Mouse (Mus musculus): ENCODE results near the gene Zbtb48. TPM values are rescaled to one million over a fixed set of nuclear protein-coding genes. Genes with fewer than 3 reads are reported as not detected.

The Zbtb48 gene
- total RNA-seq, 2 experiments from 2014 or later: 2.5 TPM

- DNase-seq: no peak
Measured at GRCm38 (mm10) chr4:152029997-152030396, 2.5 kb upstream of the Zbtb48 start.

- no peak for DNase-seq
Measured at GRCm38 (mm10) chr4:152029087-152029486, 1.6 kb upstream of the Zbtb48 start.

DNA sequence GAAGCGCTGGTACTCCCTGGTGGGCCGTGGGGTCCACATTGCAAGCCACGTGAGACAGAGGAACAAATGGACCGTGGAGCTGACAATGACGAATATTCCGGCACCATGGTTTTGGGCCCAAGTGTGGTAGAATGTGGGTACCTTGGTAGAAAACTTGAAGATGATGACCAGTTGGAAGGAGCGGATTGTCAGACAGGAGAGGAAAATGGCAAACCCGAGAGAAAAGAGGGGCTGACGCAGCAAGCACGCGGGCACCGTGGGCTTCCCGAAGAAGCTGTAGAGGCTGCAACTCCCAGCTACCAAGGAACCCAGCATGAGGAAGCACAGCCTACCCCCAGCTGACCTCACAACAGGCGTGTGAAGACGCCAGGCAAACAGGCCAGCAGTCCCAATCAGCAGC lies 985 bp upstream of the Zbtb48 start:
- DNase-seq: no peak

GRCm38 (mm10) chr4:152026751-152027508 lies 541 bp downstream of the Zbtb48 start:
- no peak for DNase-seq

GRCm38 (mm10) chr4:152024525-152024924 lies 2.9 kb downstream of the Zbtb48 start:
- DNase-seq: no peak

- DNase-seq: no peak
Measured at GRCm38 (mm10) chr4:152022506-152022905, 5.0 kb downstream of the Zbtb48 start.

- DNase-seq: no peak
Measured at GRCm38 (mm10) chr4:152021568-152022097, 5.8 kb downstream of the Zbtb48 start.

DNA sequence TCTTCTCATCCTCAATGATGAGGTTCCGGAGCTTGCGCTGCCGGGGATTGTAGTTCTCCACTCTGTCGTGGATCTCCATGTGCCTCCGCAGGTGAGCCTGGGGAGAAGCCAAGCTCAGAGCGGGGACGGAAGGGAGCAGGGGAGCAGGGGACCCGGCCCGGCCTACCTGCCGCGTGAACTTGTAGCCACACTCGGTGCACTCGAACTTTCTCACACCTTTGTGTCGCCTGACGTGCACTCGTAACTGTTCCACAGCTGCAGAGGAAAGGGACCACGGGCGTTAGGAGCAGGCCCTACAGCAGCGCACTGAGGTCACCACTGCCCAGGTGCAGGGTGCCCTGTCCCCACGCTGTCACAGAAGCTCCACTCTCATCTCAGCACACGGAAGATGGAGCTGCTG lies 7.4 kb downstream of the Zbtb48 start:
- DNase-seq: no peak

DNA sequence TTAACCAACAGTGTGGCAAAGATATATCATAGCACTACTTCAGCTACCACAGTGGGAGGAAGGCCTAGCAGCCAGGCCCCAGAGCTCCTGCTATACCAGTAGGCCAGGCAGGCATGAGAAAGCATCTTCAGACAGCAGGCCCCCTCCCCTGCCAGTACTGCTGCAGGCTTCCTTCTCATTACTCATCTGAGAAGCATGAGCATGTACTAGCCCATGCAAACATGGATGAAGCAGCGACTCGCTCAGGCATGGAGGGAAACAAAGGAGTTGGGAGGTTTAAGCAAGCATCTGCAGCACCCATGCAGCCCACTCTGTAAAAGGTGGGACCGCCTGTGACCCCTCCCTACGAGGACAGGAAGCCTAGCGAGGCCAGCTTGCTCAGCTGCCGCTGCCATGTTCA lies 8.4 kb downstream of the Zbtb48 start:
- no peak for DNase-seq

- DNase-seq: peak; percentile 71
Measured at GRCm38 (mm10) chr4:152013036-152013813, 14.2 kb downstream of the Zbtb48 start.

DNA sequence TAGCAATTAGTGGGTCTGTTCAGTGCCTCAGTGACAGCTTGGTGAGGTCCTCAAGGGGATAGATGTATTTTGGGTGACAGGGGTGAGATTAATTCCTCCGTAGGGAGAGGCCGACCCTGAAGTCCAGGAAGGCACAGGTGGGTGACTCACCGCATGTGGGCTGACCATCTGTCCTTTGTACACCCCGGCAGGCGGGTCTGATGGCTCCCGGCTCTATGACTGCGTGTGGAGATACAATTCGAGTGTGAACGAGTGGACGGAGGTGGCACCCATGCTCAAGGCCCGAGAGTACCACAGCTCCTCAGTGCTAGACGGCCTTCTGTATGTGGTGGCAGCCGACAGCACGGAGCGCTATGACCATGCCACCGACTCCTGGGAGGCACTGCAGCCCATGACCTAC lies 15.4 kb downstream of the Zbtb48 start:
- no peak for DNase-seq

GRCm38 (mm10) chr4:152011171-152011760 lies 16.2 kb downstream of the Zbtb48 start:
- no peak for DNase-seq

DNA sequence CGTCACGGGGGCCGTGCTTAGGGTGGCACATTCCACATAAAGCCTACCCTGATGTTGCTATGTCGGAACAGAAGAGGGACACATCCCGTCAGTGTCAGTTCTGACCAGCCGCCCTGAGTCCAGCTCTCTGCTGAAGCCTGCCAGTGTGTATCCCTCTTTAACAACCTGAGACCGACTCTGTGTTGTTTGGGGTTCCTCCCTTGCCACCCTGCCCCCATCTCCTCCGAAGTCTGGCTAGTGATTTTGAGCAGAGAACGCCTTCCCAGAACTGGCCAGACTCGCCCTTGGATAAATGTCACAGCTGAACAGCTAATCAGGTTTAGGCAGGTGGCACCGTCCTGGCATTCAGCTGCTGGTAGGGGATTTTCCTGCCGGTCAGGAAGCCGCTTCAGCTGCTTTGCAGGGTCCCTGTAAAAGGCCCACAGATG lies 16.8 kb downstream of the Zbtb48 start:
- no peak for DNase-seq

- peak; percentile 73 for DNase-seq
Measured at GRCm38 (mm10) chr4:152010091-152010706, 17.3 kb downstream of the Zbtb48 start.

- peak; percentile 83 for DNase-seq
Measured at GRCm38 (mm10) chr4:152009076-152010051, 18.1 kb downstream of the Zbtb48 start.

DNA sequence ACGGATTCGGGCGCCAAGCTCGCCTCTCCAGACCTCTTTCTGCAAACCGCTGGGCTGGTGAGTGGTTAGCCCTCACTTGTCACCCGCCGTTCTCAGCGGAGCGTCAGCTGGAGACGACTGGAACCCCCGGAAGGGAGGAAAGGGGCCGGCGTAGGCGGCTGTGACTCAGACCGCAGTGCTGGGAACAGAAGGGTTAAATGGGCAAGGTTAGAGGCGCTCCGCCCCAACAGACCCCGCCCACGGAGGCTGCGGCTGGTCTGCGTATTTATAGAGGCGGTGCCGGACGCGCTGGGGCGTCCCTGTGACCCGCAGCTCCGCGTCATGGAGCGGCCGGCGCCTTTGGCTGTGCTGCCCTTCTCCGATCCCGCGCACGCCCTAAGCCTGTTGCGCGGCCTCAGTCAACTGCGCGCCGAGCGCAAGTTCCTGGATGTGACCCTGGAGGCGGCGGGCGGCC lies 18.8 kb downstream of the Zbtb48 start, which contains the start of gene Klhl21:
Gene Klhl21, plus strand, starts transcription at position 182 of the 454 bp plus-strand sequence.
- peak; percentile 95 for DNase-seq

DNA sequence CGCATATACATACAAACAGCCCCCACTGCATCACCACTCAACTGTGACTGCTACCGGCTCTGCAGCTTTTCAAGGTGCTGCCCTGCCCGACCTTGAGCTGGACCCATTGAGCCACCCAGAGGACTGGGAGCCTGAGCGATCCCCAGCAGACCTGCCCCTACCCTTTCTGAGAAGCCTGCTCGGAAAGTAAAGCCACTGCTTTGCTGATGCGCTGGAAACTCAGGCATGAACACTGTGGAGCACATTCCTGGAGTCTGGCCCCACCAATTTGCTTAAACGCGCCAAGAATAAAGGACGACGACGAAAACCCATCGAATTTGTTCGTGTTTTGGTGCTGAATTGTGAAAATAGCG lies 19.3 kb downstream of the Zbtb48 start:
- DNase-seq: no peak

DNA sequence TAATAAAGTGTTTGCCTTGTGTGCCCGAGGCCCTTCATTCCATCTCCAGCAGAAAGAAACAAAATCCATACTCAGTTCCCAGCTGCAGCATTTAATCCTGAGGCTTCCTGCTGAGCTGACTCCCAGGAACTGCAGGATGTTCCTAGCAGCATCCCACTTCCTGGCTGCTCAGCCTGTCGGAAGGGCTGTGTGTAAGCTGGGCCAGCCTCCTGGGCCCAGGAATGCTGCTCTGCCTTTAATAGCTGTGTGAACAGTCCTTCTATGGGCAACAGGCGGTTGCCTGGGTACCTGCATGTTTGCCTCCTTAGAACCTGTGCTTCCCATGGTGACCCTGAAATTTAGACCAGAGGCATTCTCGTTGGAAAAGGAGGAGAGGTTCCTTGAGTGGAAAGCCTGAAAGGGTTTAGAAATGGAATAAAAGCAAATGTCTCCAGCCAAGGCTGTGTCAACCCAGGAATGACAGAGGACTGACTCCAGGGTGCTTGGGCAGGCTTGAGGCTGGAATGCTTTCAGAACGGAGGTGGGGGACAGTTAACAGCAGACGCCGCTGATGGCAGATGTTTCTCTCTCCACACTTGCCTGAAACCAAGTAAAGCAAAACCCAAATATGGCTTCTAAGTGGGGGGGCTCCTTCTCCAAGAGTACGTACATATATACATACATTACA lies 19.9 kb downstream of the Zbtb48 start:
- DNase-seq: no peak

- no peak for DNase-seq
Measured at GRCm38 (mm10) chr4:152006812-152007211, 20.7 kb downstream of the Zbtb48 start.

DNA sequence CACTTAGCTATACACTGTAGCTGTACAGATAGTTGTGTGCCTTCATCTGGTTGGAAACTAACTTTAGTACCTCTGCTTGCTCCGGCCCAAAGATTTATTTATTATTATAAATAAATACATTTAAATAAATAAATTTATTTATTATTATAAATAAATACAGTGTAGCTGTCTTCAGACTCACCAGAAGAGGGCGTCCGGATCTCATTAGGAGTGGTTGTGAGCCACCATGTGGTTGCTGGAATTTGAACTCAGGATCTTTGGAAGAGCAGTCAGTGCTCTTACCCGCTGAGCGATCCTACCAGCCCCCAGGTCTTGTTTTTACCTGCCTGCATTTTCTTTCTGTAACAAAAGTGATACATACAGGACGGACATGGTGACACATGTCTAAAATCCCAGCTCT lies 21.3 kb downstream of the Zbtb48 start:
- no peak for DNase-seq
